Comparison of ENCODE assay signal across 8 mouse cellular contexts in the genomic region with DNA sequence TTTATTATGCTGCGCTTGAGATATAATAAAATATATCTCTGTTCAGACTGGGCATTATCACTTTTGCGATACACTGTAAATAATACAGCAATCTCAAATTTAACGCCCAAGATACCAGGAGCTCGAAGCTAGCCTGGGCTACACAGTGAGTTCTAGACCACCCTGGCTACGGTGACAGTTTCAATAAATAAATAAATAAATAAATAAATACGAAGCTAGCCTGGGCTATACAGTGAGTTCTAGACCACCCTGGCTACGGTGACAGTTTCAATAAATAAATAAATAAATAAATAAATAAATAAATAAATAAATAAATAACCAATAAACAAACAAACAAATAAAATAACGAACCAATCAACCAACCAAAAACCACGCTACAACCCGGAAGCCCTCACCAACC. TPM values are rescaled to one million over a fixed set of nuclear protein-coding genes. Genes with fewer than 3 reads are reported as not detected.
DNase-seq lines count a peak whose midpoint lies in the region; ATAC-seq and TF ChIP-seq lines count a peak whose summit lies in the region.

No protein-coding gene starts in this region.

- intact Hi-C loops in left cerebral cortex, postnatal 25 days (cut with DNase I), result loop anchor here (5.0 kb wide), 1 partner anchor 135 kb away; no protein-coding TSS in a partner anchor

- no peak for TF ChIP-seq CTCF in ES-Bruce4 (IDR thresholded peaks at IDR 0.05; ENCODE audit: low read depth, low read length)

- 5% methylated on average over 10 of the region's 10 CpGs for WGBS in heart, embryonic 14.5 days
- WGBS in forebrain, embryonic 16.5 days, result 10% methylated on average over 10 of the region's 10 CpGs
- WGBS in liver, embryonic 16.5 days (ENCODE audit: insufficient replicate concordance), result 5% methylated on average over 10 of the region's 10 CpGs

- no peaks in the 10 kb centered on the region for H3K27me3 ChIP-seq in heart, embryonic 14.5 days (ENCODE audit: control insufficient read depth, insufficient read depth, low read length)
- H3K27me3 ChIP-seq in ES-Bruce4 (ENCODE audit: control insufficient read depth, insufficient read depth, low read length, poor library complexity, severe bottlenecking), result no peaks in the 10 kb centered on the region
- H3K27me3 ChIP-seq in forebrain, embryonic 16.5 days (replicated peaks; ENCODE audit: control insufficient read depth, insufficient read depth, low read length), result no peaks in the 10 kb centered on the region
- no peaks in the 10 kb centered on the region for H3K27me3 ChIP-seq in liver, embryonic 16.5 days (ENCODE audit: control insufficient read depth, insufficient read depth, low read depth, low read length)

- peak overlapping the region; percentile 80 for H3K9ac ChIP-seq in heart, embryonic 14.5 days (ENCODE audit: low read length)
- H3K9ac ChIP-seq in ES-Bruce4 (ENCODE audit: low read depth, poor library complexity, severe bottlenecking), result peak overlapping the region; percentile 61
- peak overlapping the region; percentile 89 for H3K9ac ChIP-seq in forebrain, embryonic 16.5 days (replicated peaks; ENCODE audit: low read depth, low read length)
- H3K9ac ChIP-seq in liver, embryonic 16.5 days (ENCODE audit: low read depth, low read length), result peak overlapping the region; percentile 77

- H3K4me3 ChIP-seq in heart, embryonic 14.5 days (ENCODE audit: control insufficient read depth in 1 of 2, insufficient read depth in 1 of 2, low read depth in 1 of 2, low read length in 2 of 2), result peak overlapping the region; percentile 81 to 100
- peak overlapping the region; percentile 95 for H3K4me3 ChIP-seq in ES-Bruce4 (ENCODE audit: low read depth, low read length)
- H3K4me3 ChIP-seq in forebrain, embryonic 16.5 days (replicated peaks; ENCODE audit: low read length), result peak overlapping the region; percentile 100
- H3K4me3 ChIP-seq in liver, embryonic 16.5 days (ENCODE audit: low read depth, low read length), result peak overlapping the region; percentile 91

- ATAC-seq in heart, embryonic 14.5 days (ENCODE audit: insufficient number of reproducible peaks, insufficient read depth, low FRiP score, low read depth), result peak; percentile 42; the same call in 1 of the 2 replicates
- peak; percentile 57 for ATAC-seq in forebrain, embryonic 16.5 days
- ATAC-seq in liver, embryonic 16.5 days (ENCODE audit: low read depth), result no peak

- DNase-seq in heart, adult 11 months, result no peak
- DNase-seq in frontal cortex, postnatal 25 days (ENCODE audit: low spot score in 2 of 2), result no peak
- no peak for DNase-seq in left cerebral cortex, postnatal 25 days (ENCODE audit: low spot score in 2 of 2)
- no peak for DNase-seq in urinary bladder, postnatal 4 days (ENCODE audit: low spot score in 2 of 2)

- H3K9me3 ChIP-seq in heart, embryonic 14.5 days (ENCODE audit: control insufficient read depth, low read length), result no peaks in the 10 kb centered on the region
- H3K9me3 ChIP-seq in ES-Bruce4 (replicated peaks; ENCODE audit: control insufficient read depth, insufficient read depth, low read length, poor library complexity, severe bottlenecking), result no peaks in the 10 kb centered on the region
- no peaks in the 10 kb centered on the region for H3K9me3 ChIP-seq in forebrain, embryonic 16.5 days (ENCODE audit: control insufficient read depth, low read length)
- no peaks in the 10 kb centered on the region for H3K9me3 ChIP-seq in liver, embryonic 16.5 days (replicated peaks; ENCODE audit: control insufficient read depth, low read length)

- H3K4me2 ChIP-seq in heart, embryonic 14.5 days (ENCODE audit: low read length), result peak overlapping the region; percentile 76
- H3K4me2 ChIP-seq in forebrain, embryonic 16.5 days (ENCODE audit: low read length), result peak overlapping the region; percentile 53
- peak overlapping the region; percentile 58 for H3K4me2 ChIP-seq in liver, embryonic 16.5 days (ENCODE audit: low read depth, low read length)

- TF ChIP-seq POLR2A in ES-Bruce4 (IDR thresholded peaks at IDR 0.05; ENCODE audit: insufficient read depth, low read length), result no peak

- peaks cover 0 to 6% of the 10 kb centered on the region in 2 experiments; a peak in 2 of 4 replicates for H3K4me1 ChIP-seq in heart, embryonic 14.5 days (ENCODE audit: control insufficient read depth in 2 of 2, insufficient read depth in 2 of 2, low read length in 2 of 2)
- H3K4me1 ChIP-seq in ES-Bruce4 (ENCODE audit: control insufficient read depth, insufficient read depth, low read length), result no peaks in the 10 kb centered on the region
- H3K4me1 ChIP-seq in forebrain, embryonic 16.5 days (replicated peaks; ENCODE audit: control insufficient read depth, insufficient read depth, low read length), result peaks cover 14% of the 10 kb centered on the region
- peaks cover 12% of the 10 kb centered on the region for H3K4me1 ChIP-seq in liver, embryonic 16.5 days (ENCODE audit: control insufficient read depth, low read depth, low read length)

- no peak for TF ChIP-seq EP300 in ES-Bruce4 (IDR thresholded peaks at IDR 0.05; ENCODE audit: insufficient read depth, low read depth, low read length)

- H3K36me3 ChIP-seq in heart, embryonic 14.5 days (ENCODE audit: control insufficient read depth, insufficient read depth, low read length), result peaks cover 38% of the 10 kb centered on the region
- H3K36me3 ChIP-seq in ES-Bruce4 (ENCODE audit: control insufficient read depth, insufficient read depth, low read length, poor library complexity, severe bottlenecking), result peaks cover 20% of the 10 kb centered on the region
- H3K36me3 ChIP-seq in forebrain, embryonic 16.5 days (ENCODE audit: control insufficient read depth, insufficient read depth), result no peaks in the 10 kb centered on the region
- H3K36me3 ChIP-seq in liver, embryonic 16.5 days (ENCODE audit: control insufficient read depth, insufficient read depth), result peaks cover 9% of the 10 kb centered on the region

- H3K27ac ChIP-seq in heart, embryonic 14.5 days (replicated peaks in 1 of 2; ENCODE audit: control insufficient read depth in 1 of 2, insufficient read depth in 1 of 2, low read depth in 2 of 2, low read length in 2 of 2), result peak overlapping the region; percentile 29 to 80; a peak in 3 of 4 replicates
- no peak overlapping the region for H3K27ac ChIP-seq in ES-Bruce4 (ENCODE audit: insufficient read depth, low read length)
- H3K27ac ChIP-seq in forebrain, embryonic 16.5 days (ENCODE audit: low read length), result peak overlapping the region; percentile 75
- H3K27ac ChIP-seq in liver, embryonic 16.5 days (ENCODE audit: low read length), result peak overlapping the region; percentile 71; the same call in 1 of the 2 replicates

RNA-seq across cellular contexts. Expression of gene Mrpl32, which starts 0.5 kb away (rescaled TPM):
- polyA plus RNA-seq in heart, embryonic 14.5 days (2014; fragmentation: Nextera tagmentation; extraction: Ambion mirVana), result 111 and 115 TPM in 2 replicates
- polyA plus RNA-seq in ES-Bruce4 (2011; ENCODE audit: insufficient read depth, insufficient read length, low read depth, missing spikeins), result 51.4 and 59.9 TPM in 2 replicates
- polyA plus RNA-seq in forebrain, embryonic 16.5 days (2015; fragmentation: Nextera tagmentation; extraction: Ambion mirVana), result 112 and 123 TPM in 2 replicates
- 56.3 and 64.2 TPM in 2 replicates for polyA plus RNA-seq in liver, embryonic 16.5 days (2015; fragmentation: Nextera tagmentation; extraction: Ambion mirVana)
- 10 to 100 TPM; 28.7 to 31.4 TPM for total RNA-seq in left cerebral cortex, postnatal 25 days (2021)

RNA-seq across cellular contexts. Expression of gene Psma2, which starts 0.6 kb away (rescaled TPM):
- polyA plus RNA-seq in heart, embryonic 14.5 days (2014; fragmentation: Nextera tagmentation; extraction: Ambion mirVana), result 145 and 163 TPM in 2 replicates
- polyA plus RNA-seq in ES-Bruce4 (2011; ENCODE audit: insufficient read depth, insufficient read length, low read depth, missing spikeins), result 131 and 134 TPM in 2 replicates
- 171 and 182 TPM in 2 replicates for polyA plus RNA-seq in forebrain, embryonic 16.5 days (2015; fragmentation: Nextera tagmentation; extraction: Ambion mirVana)
- 104 and 115 TPM in 2 replicates for polyA plus RNA-seq in liver, embryonic 16.5 days (2015; fragmentation: Nextera tagmentation; extraction: Ambion mirVana)
- total RNA-seq in left cerebral cortex, postnatal 25 days (2021), result 10 to 100 TPM; 58.1 to 60.3 TPM

RNA-seq across cellular contexts. Expression of gene AW209491, which starts 17.5 kb away (rescaled TPM):
- polyA plus RNA-seq in heart, embryonic 14.5 days (2014; fragmentation: Nextera tagmentation; extraction: Ambion mirVana), result 16.6 and 18.8 TPM in 2 replicates
- 19.5 and 25.2 TPM in 2 replicates for polyA plus RNA-seq in ES-Bruce4 (2011; ENCODE audit: insufficient read depth, insufficient read length, low read depth, missing spikeins)
- polyA plus RNA-seq in forebrain, embryonic 16.5 days (2015; fragmentation: Nextera tagmentation; extraction: Ambion mirVana), result 42.6 and 46.3 TPM in 2 replicates
- 8.8 and 9.7 TPM in 2 replicates for polyA plus RNA-seq in liver, embryonic 16.5 days (2015; fragmentation: Nextera tagmentation; extraction: Ambion mirVana)
- total RNA-seq in left cerebral cortex, postnatal 25 days (2021), result 10 to 100 TPM; 25.3 to 27.9 TPM
